8 mouse cellular contexts compared by ENCODE assay signal in the genomic region with DNA sequence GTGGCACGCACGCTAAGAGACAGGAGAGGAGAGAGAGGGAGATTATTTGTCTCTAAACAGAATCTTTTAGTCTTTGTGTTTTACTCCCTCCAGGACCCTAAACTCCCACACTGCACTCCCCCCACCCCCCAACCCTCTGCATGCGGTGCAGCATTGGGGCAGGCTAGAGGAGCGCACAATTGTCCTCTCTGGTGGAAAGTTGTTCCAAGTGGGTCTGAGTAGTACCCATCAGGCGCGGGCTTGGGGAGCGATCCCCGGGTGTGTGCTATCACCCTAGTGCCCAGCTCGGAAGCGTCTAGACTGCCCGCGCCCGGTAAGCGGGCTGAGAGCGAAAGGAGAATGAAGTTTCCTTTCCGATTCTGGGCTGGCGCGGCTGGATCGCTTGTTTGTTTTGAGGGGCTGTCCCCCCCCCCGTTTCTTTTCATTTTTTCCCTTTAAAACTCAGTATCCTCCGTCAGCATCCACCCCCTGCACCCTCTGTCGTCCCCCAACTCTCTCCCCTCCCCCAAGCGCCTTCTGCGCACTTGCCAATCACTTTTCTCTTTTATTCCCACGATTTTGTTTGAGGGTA. TPM values are rescaled to one million over a fixed set of nuclear protein-coding genes. Genes with fewer than 3 reads are reported as not detected.
DNase-seq lines count a peak whose midpoint lies in the region; ATAC-seq and TF ChIP-seq lines count a peak whose summit lies in the region.

No protein-coding gene starts in this region.

- H3K4me3 ChIP-seq in E14TG2a.4 (replicated peaks; ENCODE audit: low read length): peak overlapping the region; percentile 82
- H3K4me3 ChIP-seq in embryonic facial prominence, embryonic 11.5 days (ENCODE audit: low read depth, low read length): peak overlapping the region; percentile 93
- H3K4me3 ChIP-seq in heart, embryonic 15.5 days: peak overlapping the region; percentile 72
- H3K4me3 ChIP-seq in limb, embryonic 10.5 days: peak overlapping the region; percentile 89
- peak overlapping the region; percentile 98 for H3K4me3 ChIP-seq in midbrain, embryonic 11.5 days (ENCODE audit: low read depth, low read length)
- H3K4me3 ChIP-seq in stomach, embryonic 16.5 days (replicated peaks; ENCODE audit: low read length): peak overlapping the region; percentile 74

- H3K27ac ChIP-seq in embryonic facial prominence, embryonic 11.5 days (replicated peaks; ENCODE audit: low read depth, low read length): peak overlapping the region; percentile 85
- peak overlapping the region; percentile 96 for H3K27ac ChIP-seq in heart, embryonic 15.5 days
- peak overlapping the region; percentile 95 for H3K27ac ChIP-seq in limb, embryonic 10.5 days
- peak overlapping the region; percentile 99 for H3K27ac ChIP-seq in midbrain, embryonic 11.5 days (ENCODE audit: low read depth, low read length)
- peak overlapping the region; percentile 87 for H3K27ac ChIP-seq in stomach, embryonic 16.5 days (ENCODE audit: low read length)

- peak overlapping the region; percentile 98 for H3K9ac ChIP-seq in embryonic facial prominence, embryonic 11.5 days (replicated peaks; ENCODE audit: low read length)
- peak overlapping the region; percentile 96 for H3K9ac ChIP-seq in heart, embryonic 15.5 days
- H3K9ac ChIP-seq in midbrain, embryonic 11.5 days (ENCODE audit: low read length): peak overlapping the region; percentile 100
- peak overlapping the region; percentile 93 for H3K9ac ChIP-seq in stomach, embryonic 16.5 days (ENCODE audit: low read length)

- peaks cover 80% of the 10 kb centered on the region for H3K27me3 ChIP-seq in E14TG2a.4 (ENCODE audit: insufficient read depth, low read length)
- peaks cover 2% of the 10 kb centered on the region; the same call in 1 of the 2 replicates for H3K27me3 ChIP-seq in embryonic facial prominence, embryonic 11.5 days (ENCODE audit: control insufficient read depth, insufficient read depth, low read length)
- H3K27me3 ChIP-seq in heart, embryonic 15.5 days: no peaks in the 10 kb centered on the region
- peaks cover 75% of the 10 kb centered on the region for H3K27me3 ChIP-seq in limb, embryonic 10.5 days (ENCODE audit: low read depth, poor library complexity, severe bottlenecking)
- no peaks in the 10 kb centered on the region for H3K27me3 ChIP-seq in midbrain, embryonic 11.5 days (ENCODE audit: control insufficient read depth, insufficient read depth, low read length)
- H3K27me3 ChIP-seq in stomach, embryonic 16.5 days (ENCODE audit: control insufficient read depth, insufficient read depth, low read length): 0 out of 2 replicates have a peak, but pooled peaks cover 2% of the 10 kb centered on the region

- H3K36me3 ChIP-seq in E14TG2a.4 (ENCODE audit: insufficient read depth, low read length): no peaks in the 10 kb centered on the region
- no peaks in the 10 kb centered on the region for H3K36me3 ChIP-seq in embryonic facial prominence, embryonic 11.5 days (replicated peaks; ENCODE audit: control insufficient read depth, insufficient read depth, low read depth, low read length)
- H3K36me3 ChIP-seq in heart, embryonic 15.5 days: no peaks in the 10 kb centered on the region
- H3K36me3 ChIP-seq in limb, embryonic 10.5 days: no peaks in the 10 kb centered on the region
- no peaks in the 10 kb centered on the region for H3K36me3 ChIP-seq in midbrain, embryonic 11.5 days (ENCODE audit: control insufficient read depth, insufficient read depth, low read length)
- no peaks in the 10 kb centered on the region for H3K36me3 ChIP-seq in stomach, embryonic 16.5 days (ENCODE audit: control insufficient read depth, insufficient read depth, low read length)

- DNase-seq in 3T3-L1 (ENCODE audit: low read depth, low spot score): peak; percentile 61
- peak; percentile 53 for DNase-seq in embryonic facial prominence, embryonic 11.5 days (ENCODE audit: low spot score)
- DNase-seq in limb, embryonic 10.5 days (ENCODE audit: low spot score): peak; percentile 61
- peak; percentile 96 for DNase-seq in midbrain, embryonic 11.5 days (ENCODE audit: low spot score, missing footprints)
- no peak for DNase-seq in c-Kit-positive CD71-positive TER-119-positive erythroid progenitor cells, embryonic 14.5 days (ENCODE audit: low spot score)

- TF ChIP-seq CTCF in E14TG2a.4 (conservative IDR thresholded peaks at IDR 0.05; ENCODE audit: low read length): no peak

- under 1% methylated on average over 23 of the region's 25 CpGs for WGBS in embryonic facial prominence, embryonic 11.5 days
- WGBS in heart, embryonic 15.5 days: 1% methylated on average over 25 of the region's 25 CpGs
- under 1% methylated on average over 23 of the region's 25 CpGs for whole genome bisulfite sequencing in limb, embryonic 10.5 days
- WGBS in midbrain, embryonic 11.5 days: 0% methylated on average over 23 of the region's 25 CpGs
- 1% methylated on average over 24 of the region's 25 CpGs for WGBS in stomach, embryonic 16.5 days

- ATAC-seq in embryonic facial prominence, embryonic 11.5 days (replicated peaks; ENCODE audit: insufficient number of reproducible peaks, low FRiP score, low TSS enrichment, low read depth): peak; percentile 61
- ATAC-seq in heart, embryonic 15.5 days (replicated peaks; ENCODE audit: insufficient number of reproducible peaks, insufficient read depth, low FRiP score, low read depth): peak; percentile 19
- ATAC-seq in midbrain, embryonic 11.5 days (ENCODE audit: low FRiP score): peak; percentile 70
- peak; percentile 34; the same call in 1 of the 2 replicates for ATAC-seq in stomach, embryonic 16.5 days (ENCODE audit: insufficient read depth, low FRiP score)

- peak overlapping the region; percentile 77 for H3K4me2 ChIP-seq in embryonic facial prominence, embryonic 11.5 days (ENCODE audit: low read depth, low read length)
- peak overlapping the region; percentile 70 for H3K4me2 ChIP-seq in heart, embryonic 15.5 days
- peak overlapping the region; percentile 76 for H3K4me2 ChIP-seq in midbrain, embryonic 11.5 days
- H3K4me2 ChIP-seq in stomach, embryonic 16.5 days (ENCODE audit: low read depth, low read length): peak overlapping the region; percentile 68

- no peaks in the 10 kb centered on the region for H3K9me3 ChIP-seq in E14TG2a.4 (ENCODE audit: low read length)
- H3K9me3 ChIP-seq in embryonic facial prominence, embryonic 11.5 days (replicated peaks; ENCODE audit: control insufficient read depth, low read length): no peaks in the 10 kb centered on the region
- H3K9me3 ChIP-seq in heart, embryonic 15.5 days (replicated peaks): no peaks in the 10 kb centered on the region
- no peaks in the 10 kb centered on the region for H3K9me3 ChIP-seq in limb, embryonic 10.5 days (replicated peaks)
- H3K9me3 ChIP-seq in midbrain, embryonic 11.5 days (ENCODE audit: control insufficient read depth, low read length): no peaks in the 10 kb centered on the region
- no peaks in the 10 kb centered on the region for H3K9me3 ChIP-seq in stomach, embryonic 16.5 days (replicated peaks; ENCODE audit: control insufficient read depth, low read length)

- H3K4me1 ChIP-seq in E14TG2a.4 (replicated peaks; ENCODE audit: low read depth, low read length): peaks cover 36% of the 10 kb centered on the region
- H3K4me1 ChIP-seq in embryonic facial prominence, embryonic 11.5 days (ENCODE audit: control insufficient read depth, insufficient read depth, low read length): peaks cover 5% of the 10 kb centered on the region; the same call in 1 of the 2 replicates
- peaks cover 41% of the 10 kb centered on the region for H3K4me1 ChIP-seq in heart, embryonic 15.5 days (replicated peaks)
- H3K4me1 ChIP-seq in limb, embryonic 10.5 days: peaks cover 59% of the 10 kb centered on the region
- peaks cover 43% of the 10 kb centered on the region for H3K4me1 ChIP-seq in midbrain, embryonic 11.5 days (ENCODE audit: control insufficient read depth, insufficient read depth, low read length)
- H3K4me1 ChIP-seq in stomach, embryonic 16.5 days (ENCODE audit: control insufficient read depth, insufficient read depth, low read length): peaks cover 5% of the 10 kb centered on the region

RNA-seq across cellular contexts. Expression of a gene that starts 8.6 kb away (rescaled TPM):
- polyA plus RNA-seq in embryonic facial prominence, embryonic 11.5 days (2014; fragmentation: Nextera tagmentation; extraction: Ambion mirVana): 36.7 and 38.5 TPM in 2 replicates
- 21.4 and 28.7 TPM in 2 replicates for polyA plus RNA-seq in heart, embryonic 15.5 days (2015; fragmentation: Nextera tagmentation; extraction: Ambion mirVana)
- 5.3 and 5.4 TPM in 2 replicates for polyA plus RNA-seq in limb, embryonic 10.5 days (2016; fragmentation: Nextera tagmentation; extraction: Ambion mirVana)
- polyA plus RNA-seq in midbrain, embryonic 11.5 days (2014; fragmentation: Nextera tagmentation; extraction: Ambion mirVana): 61.2 and 69.9 TPM in 2 replicates
- polyA plus RNA-seq in stomach, embryonic 16.5 days (2015; fragmentation: Nextera tagmentation; extraction: Ambion mirVana): 43.8 and 50.6 TPM in 2 replicates

Comparison
In these comparisons a context has a peak if more than half of its experiments do, and no peak if none do; other contexts are left out.
1. ATAC-seq: peak in every context shown above with its lines; median percentile 70 in midbrain, embryonic 11.5 days; 61 in embryonic facial prominence, embryonic 11.5 days; 34 in stomach, embryonic 16.5 days; 19 in heart, embryonic 15.5 days.